In genomic region chr9:43984181-43985062, GRCm38 (mm10) we compare ENCODE assay signal across 8 mouse cellular contexts. TPM values are rescaled to one million over a fixed set of nuclear protein-coding genes. Genes with fewer than 3 reads are reported as not detected.
DNase-seq lines count a peak whose midpoint lies in the region; ATAC-seq and TF ChIP-seq lines count a peak whose summit lies in the region.

No protein-coding gene starts in this region.

- no peaks in the 10 kb centered on the region for H3K36me3 ChIP-seq in forebrain, postnatal 0 days (ENCODE audit: insufficient read depth)
- H3K36me3 ChIP-seq in hindbrain, embryonic 11.5 days (ENCODE audit: control insufficient read depth, insufficient read depth, low read length), result no peaks in the 10 kb centered on the region

- H3K4me2 ChIP-seq in forebrain, postnatal 0 days (ENCODE audit: low read depth), result no peak overlapping the region
- no peak overlapping the region for H3K4me2 ChIP-seq in hindbrain, embryonic 11.5 days (replicated peaks; ENCODE audit: low read depth, low read length)

- no peak overlapping the region for H3K4me3 ChIP-seq in forebrain, postnatal 0 days (ENCODE audit: low read depth, low read length)
- H3K4me3 ChIP-seq in hindbrain, embryonic 11.5 days (ENCODE audit: low read depth, low read length), result no peak overlapping the region

- DNase-seq in NIH3T3 (ENCODE audit: low read depth), result peak; percentile 94
- DNase-seq in cerebellum, adult 11-12 months, result peak; percentile 86
- DNase-seq in forebrain, postnatal 0 days, result peak; percentile 94
- peak; percentile 91 for DNase-seq in hindbrain, embryonic 11.5 days (ENCODE audit: low spot score)
- DNase-seq in layer of hippocampus, adult 9-10 months (ENCODE audit: low spot score), result peak; percentile 92
- peak; percentile 71 to 88 for DNase-seq in lung, postnatal 4 days
- peak; percentile 82 for DNase-seq in right cerebral cortex, postnatal 14 days
- DNase-seq in urinary bladder, postnatal 36 days (ENCODE audit: low spot score in 2 of 2), result peak; percentile 73 to 85

- WGBS in forebrain, postnatal 0 days, result 48% methylated on average over 8 of the region's 8 CpGs
- WGBS in hindbrain, embryonic 11.5 days, result 55% methylated on average over 8 of the region's 8 CpGs

- no peaks in the 10 kb centered on the region for H3K4me1 ChIP-seq in forebrain, postnatal 0 days (ENCODE audit: insufficient read depth)
- H3K4me1 ChIP-seq in hindbrain, embryonic 11.5 days (replicated peaks; ENCODE audit: control insufficient read depth, insufficient read depth, low read length), result no peaks in the 10 kb centered on the region

- no peaks in the 10 kb centered on the region for H3K27me3 ChIP-seq in forebrain, postnatal 0 days (ENCODE audit: insufficient read depth, low read length)
- H3K27me3 ChIP-seq in hindbrain, embryonic 11.5 days (ENCODE audit: control insufficient read depth, insufficient read depth, low read length), result no peaks in the 10 kb centered on the region

- H3K27ac ChIP-seq in forebrain, postnatal 0 days (ENCODE audit: low read depth, low read length), result no peak overlapping the region
- no peak overlapping the region for H3K27ac ChIP-seq in hindbrain, embryonic 11.5 days (ENCODE audit: low read depth, low read length)

- ATAC-seq in forebrain, postnatal 0 days, result peak; percentile 87
- ATAC-seq in hindbrain, embryonic 11.5 days (ENCODE audit: low FRiP score), result peak; percentile 27; the same call in 1 of the 2 replicates

- peak; percentile 99 for TF ChIP-seq CTCF in forebrain, postnatal 0 days (IDR thresholded peaks at IDR 0.05; ENCODE audit: low read depth)

- no peak overlapping the region for H3K9ac ChIP-seq in forebrain, postnatal 0 days
- no peak overlapping the region for H3K9ac ChIP-seq in hindbrain, embryonic 11.5 days (ENCODE audit: low read depth, low read length)

- H3K9me3 ChIP-seq in forebrain, postnatal 0 days (ENCODE audit: low read length), result no peaks in the 10 kb centered on the region
- no peaks in the 10 kb centered on the region for H3K9me3 ChIP-seq in hindbrain, embryonic 11.5 days (ENCODE audit: control insufficient read depth, low read length)

RNA-seq across cellular contexts. Expression of gene Thy1, which starts 58.8 kb away (rescaled TPM):
- 31.6 and 37.6 TPM in 2 replicates for total RNA-seq in forebrain, postnatal 0 days (2014; rRNA removed)
- 18.4 and 23.2 TPM in 2 replicates for polyA plus RNA-seq in forebrain, postnatal 0 days (2015; fragmentation: Nextera tagmentation; extraction: Ambion mirVana)
- 0.31 and 0.35 TPM in 2 replicates for polyA plus RNA-seq in hindbrain, embryonic 11.5 days (2014; fragmentation: Nextera tagmentation; extraction: Ambion mirVana)

Comparison
In these comparisons a context has a peak if more than half of its experiments do, and no peak if none do; other contexts are left out.
1. RNA of gene Thy1, which starts 58.8 kb away (polyA plus RNA-seq): 18.4 to 23.2 TPM in forebrain, postnatal 0 days; 0.31 to 0.35 TPM in hindbrain, embryonic 11.5 days; every median in the first group is over 10 times any median in the second.
2. Peak in every context shown above with its lines, with median percentiles within 50 percentile points of each other: DNase-seq.